Mouse (Mus musculus) ovary, postnatal 10 days (tissue): ENCODE measurements at regions not wholly inside any gene's neighbourhood (a gene's known extent, or its start where the extent isn't known, plus 50 kb on each side); places are given as distances from the start of the nearest gene placed in this dataset.

Experiments
- DNase-seq: peaks from one replicate; pipeline ENCODE4 v3.0.0; 2022; ENCODE audit warnings: low spot score

DNA sequence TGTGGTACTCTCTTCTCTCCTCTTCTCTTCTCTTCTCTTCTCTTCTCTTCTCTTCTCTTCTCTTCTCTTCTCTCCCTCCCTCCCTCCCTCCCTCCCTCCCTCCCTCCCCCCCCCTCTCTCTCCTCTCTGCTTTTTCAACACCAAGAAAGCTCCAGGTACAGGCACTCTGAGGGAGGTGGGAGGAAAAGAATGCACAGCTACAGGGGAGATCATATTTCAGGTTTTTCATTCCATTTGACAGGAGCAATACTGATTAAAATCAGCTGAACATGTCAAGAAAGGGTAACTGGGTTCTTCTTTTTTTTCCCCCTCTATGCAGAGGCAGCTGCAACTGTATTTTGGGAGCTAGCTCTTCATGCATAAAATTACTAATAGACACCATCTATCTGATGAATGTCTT is 368.8 kb upstream of the Rack1 start:
- no peak for DNase-seq

GRCm38 (mm10) chr11:48427423-48427822 is 372.7 kb upstream of the Rack1 start:
- DNase-seq = no peak

GRCm38 (mm10) chr11:48426446-48426845 is 373.7 kb upstream of the Rack1 start:
- DNase-seq = no peak

GRCm38 (mm10) chr11:48418066-48418756 is 381.9 kb upstream of the Rack1 start:
- DNase-seq = no peak

DNA sequence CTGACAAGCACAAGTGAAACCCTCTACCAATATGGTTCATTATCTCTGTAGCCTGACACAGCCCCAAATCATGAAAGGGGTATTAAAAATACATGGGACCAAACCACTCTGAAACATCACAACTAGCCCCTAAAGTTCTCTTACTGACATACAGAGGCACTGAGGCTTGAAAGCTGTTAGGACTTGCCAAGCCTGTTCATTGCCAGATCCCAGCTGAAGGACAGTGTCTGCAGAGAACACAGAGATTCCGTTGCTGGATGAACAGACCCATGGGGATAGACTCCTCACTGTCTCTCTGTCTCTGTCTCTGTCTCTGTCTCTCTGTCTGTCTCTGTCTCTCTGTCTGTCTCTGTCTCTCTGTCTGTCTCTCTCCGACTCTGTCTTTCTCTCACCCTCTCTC is 382.5 kb upstream of the Rack1 start:
- DNase-seq = no peak

DNA sequence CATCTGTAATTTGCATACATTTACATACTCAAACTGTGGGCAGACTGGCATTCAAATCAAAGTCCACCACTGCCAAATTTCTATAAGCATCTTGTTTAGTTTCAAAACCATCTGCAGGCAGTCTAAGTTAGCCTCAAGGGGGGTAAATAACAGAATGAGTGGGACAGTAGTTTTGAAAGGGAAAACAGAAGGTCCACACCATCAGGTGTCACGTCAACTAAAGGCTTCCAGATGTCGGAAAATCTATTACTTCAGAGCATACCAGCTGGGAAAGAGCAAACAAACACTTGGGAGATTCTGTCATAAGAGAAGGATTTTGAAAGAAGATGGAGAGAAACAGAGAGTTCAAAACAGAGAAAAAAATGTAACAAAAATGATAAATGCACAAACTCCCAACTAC is 402.1 kb upstream of the Rack1 start:
- no peak for DNase-seq

DNA sequence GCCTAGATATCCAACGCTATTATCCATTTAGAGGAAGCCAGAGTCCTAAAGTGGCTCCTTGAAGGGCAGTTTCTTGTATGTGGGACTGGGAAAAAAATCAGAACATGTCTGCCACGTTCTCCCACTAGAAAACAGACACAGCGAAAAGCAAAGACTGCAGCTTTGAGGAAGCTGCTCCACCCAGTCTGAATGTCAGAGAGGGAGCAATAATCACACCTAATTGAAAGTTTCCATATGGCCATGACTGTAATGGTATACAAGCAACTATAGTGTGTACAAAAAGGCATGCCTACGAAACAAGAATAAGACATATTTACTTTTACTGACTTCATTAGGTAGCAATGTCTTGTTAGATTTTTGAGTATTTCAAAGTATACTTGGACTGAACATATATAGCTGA is 392.7 kb upstream of the Sgcd start:
- no peak for DNase-seq

- DNase-seq = no peak
These were observed 389.3 kb upstream of the Sgcd start for GRCm38 (mm10) chr11:48378044-48378443.

DNA sequence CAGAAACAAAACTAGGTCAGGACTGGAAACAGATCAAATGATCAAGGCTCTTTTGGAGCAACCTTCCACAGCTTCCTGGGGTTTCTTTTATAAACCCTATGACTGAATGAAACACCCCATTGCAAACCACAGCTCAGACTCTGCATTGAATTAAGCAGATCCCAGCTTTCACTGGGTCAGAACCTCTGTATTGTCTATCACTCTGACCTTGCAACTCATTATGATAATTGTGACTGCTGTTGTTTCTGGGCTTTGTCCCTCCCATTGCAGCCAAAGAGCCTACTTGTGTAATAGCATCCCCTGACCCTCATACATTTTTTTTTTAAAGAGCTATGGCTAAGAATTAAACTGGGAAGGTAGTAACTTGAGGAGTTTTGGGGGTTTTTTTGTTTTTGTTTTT is 388.5 kb upstream of the Sgcd start:
- no peak for DNase-seq

DNA sequence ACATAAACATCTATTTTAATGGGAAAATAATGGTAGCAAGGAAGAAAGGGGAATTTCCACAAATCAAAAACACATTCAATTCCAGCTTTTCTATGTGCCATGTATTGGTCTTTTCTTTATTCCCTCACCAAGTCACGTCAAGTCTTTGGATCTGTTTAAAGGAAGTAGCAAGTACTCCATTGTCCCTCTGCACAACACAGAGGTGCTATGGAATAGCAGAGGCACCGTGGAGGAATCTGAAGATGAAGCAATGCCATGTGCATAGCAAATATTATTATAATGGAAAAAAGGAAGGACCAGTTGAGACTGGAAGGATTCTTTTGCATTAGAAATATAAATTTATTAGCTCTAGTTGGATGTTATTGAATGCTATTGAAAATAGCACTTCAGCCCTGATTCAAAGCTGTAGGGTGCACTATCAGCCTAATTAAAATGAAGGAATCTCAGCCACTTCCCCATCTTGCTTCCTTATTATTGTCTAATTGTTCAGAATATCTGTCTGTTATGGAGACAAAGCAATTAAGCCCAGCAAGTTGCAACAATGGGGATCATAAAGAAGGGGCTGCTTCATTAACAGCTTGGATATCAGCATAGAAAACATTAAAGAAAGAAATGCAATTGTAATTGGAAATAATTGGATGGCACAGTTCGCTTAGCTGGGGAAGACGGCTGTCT is 362.7 kb upstream of the Sgcd start:
- DNase-seq = no peak

- no peak for DNase-seq
These were observed 325.7 kb upstream of the Sgcd start for GRCm38 (mm10) chr11:48314500-48314899.

- no peak for DNase-seq
These were observed 306.6 kb upstream of the Sgcd start for GRCm38 (mm10) chr11:48295370-48295769.

GRCm38 (mm10) chr11:48262492-48262891 is 273.7 kb upstream of the Sgcd start:
- no peak for DNase-seq

- no peak for DNase-seq
These were observed 272.3 kb upstream of the Sgcd start for GRCm38 (mm10) chr11:48261089-48261488.

GRCm38 (mm10) chr11:48250678-48251317 is 262.0 kb upstream of the Sgcd start:
- DNase-seq = no peak

DNA sequence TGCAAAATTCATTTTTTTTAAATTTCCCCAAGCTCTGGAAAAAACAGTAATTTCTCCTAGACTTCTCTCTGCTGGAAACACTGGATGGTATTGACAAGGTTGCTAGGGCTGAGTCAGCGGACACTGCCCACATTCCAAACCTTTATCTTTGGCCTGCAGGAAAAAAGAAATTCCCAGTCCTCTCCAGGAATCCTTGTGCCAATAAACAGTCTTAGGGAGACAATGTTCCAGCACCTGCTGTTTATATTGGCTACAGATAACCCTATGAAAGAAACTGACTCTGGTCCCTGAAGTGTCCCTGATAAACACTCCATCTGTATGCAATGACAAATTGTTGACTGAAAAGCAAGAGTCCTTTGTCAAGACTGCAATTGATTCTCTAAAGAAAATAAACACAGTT is 260.5 kb upstream of the Sgcd start:
- no peak for DNase-seq

GRCm38 (mm10) chr11:48221156-48221555 is 232.4 kb upstream of the Sgcd start:
- DNase-seq = no peak

- no peak for DNase-seq
These were observed 230.4 kb upstream of the Sgcd start for GRCm38 (mm10) chr11:48219157-48219556.

GRCm38 (mm10) chr11:48216762-48217161 is 228.0 kb upstream of the Sgcd start:
- DNase-seq = no peak

- DNase-seq = no peak
These were observed 197.8 kb upstream of the Sgcd start for GRCm38 (mm10) chr11:48186604-48187003.

DNA sequence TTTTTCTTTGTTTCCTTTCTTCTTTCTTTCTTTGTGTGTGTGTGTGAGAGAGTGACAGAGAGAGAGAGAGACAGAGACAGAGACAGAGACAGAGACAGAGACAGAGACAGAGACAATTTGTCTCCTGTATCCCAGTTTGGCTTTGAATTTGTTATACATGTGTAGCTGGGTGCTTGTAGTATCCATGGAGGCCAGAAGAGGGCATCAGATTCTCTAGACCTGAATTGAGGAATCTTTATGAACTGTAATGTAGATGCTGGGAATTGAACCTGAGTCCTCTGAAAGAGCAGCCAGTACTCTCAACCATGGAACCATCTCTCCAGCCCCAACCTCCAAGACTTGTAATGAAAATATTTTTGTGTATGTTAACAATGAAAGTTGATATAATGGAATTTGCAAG is 190.2 kb upstream of the Sgcd start:
- DNase-seq = no peak

GRCm38 (mm10) chr11:48178174-48178573 is 189.4 kb upstream of the Sgcd start:
- DNase-seq = no peak

GRCm38 (mm10) chr11:48176451-48176850 is 187.7 kb upstream of the Sgcd start:
- DNase-seq = no peak
